Mouse (Mus musculus): ENCODE results near the gene Acvr1c. TPM values are rescaled to one million over a fixed set of nuclear protein-coding genes. Genes with fewer than 3 reads are reported as not detected.

Acvr1c gene
- polyA plus RNA-seq, 1 experiment from 2014 or later: 2.5 TPM

- Histone ChIP-seq H3K27me3 (replicated peaks; ENCODE audit: control insufficient read depth, insufficient read depth, low read length) (no peaks in the 10 kb centered on the region), H3K9ac (replicated peaks; ENCODE audit: low read depth, low read length) (no peak overlapping the region), H3K9me3 (ENCODE audit: control insufficient read depth, low read length) (no peaks in the 10 kb centered on the region), H3K4me2 (ENCODE audit: low read length) (no peak overlapping the region), H3K4me3 (replicated peaks; ENCODE audit: low read length) (no peak overlapping the region), H3K27ac (ENCODE audit: low read length) (no peak overlapping the region), H3K36me3 (ENCODE audit: control insufficient read depth, insufficient read depth) (no peaks in the 10 kb centered on the region), H3K4me1 (replicated peaks; ENCODE audit: control insufficient read depth, insufficient read depth, low read length) (no peaks in the 10 kb centered on the region)
- 50% methylated on average over 2 of the region's 2 CpGs for WGBS
- peak; percentile 58 for ATAC-seq
Observed at GRCm38 (mm10) chr2:58237487-58237886, 120.2 kb downstream of the Acvr1c start.

Other genes with a start within 250 kb of the Acvr1c start
- 0.11 and 0.12 TPM in 2 replicates for gene Cytip, start 162.4 kb downstream of the Acvr1c start, polyA plus RNA-seq (2015; fragmentation: Nextera tagmentation; extraction: Ambion mirVana)
- 0.37 TPM in 1 of 2 replicates, not detected in the other for gene Gm17409, start 112.2 kb upstream of the Acvr1c start, polyA plus RNA-seq (2015; fragmentation: Nextera tagmentation; extraction: Ambion mirVana)
- gene Acvr1, start 209.3 kb upstream of the Acvr1c start, polyA plus RNA-seq (2015; fragmentation: Nextera tagmentation; extraction: Ambion mirVana): 7.4 and 9.8 TPM in 2 replicates
- gene Upp2, start 209.4 kb upstream of the Acvr1c start, polyA plus RNA-seq (2015; fragmentation: Nextera tagmentation; extraction: Ambion mirVana): 11.7 and 16.8 TPM in 2 replicates

Data from forebrain, embryonic 16.5 days (tissue).